Mouse (Mus musculus) frontal cortex, adult 2 months (tissue): ENCODE results near the gene Rpl7a. TPM values are rescaled to one million over a fixed set of nuclear protein-coding genes. Genes with fewer than 3 reads are reported as not detected.
A peak's percentile ranks its signal among the peaks of the same experiment; 100 is the strongest.

Experiments used
- DNase-seq, 2 experiments: peaks; one replicate each; pipeline ENCODE4 v3.0.0; 2022; ENCODE audit warnings: low spot score in 1 of 2; ENCODE audit errors: extremely low spot score in 1 of 2
- polyA plus RNA-seq: library from polyadenylated mRNA; depleted of rRNA; stranded (reverse); fragments of >200 nt; gene quantifications from 2 replicates; pipeline ENCODE4 v1.2.3, GENCODE M21; 2012

Rpl7a gene
- polyA plus RNA-seq, 1 experiment, result 705 TPM

- DNase-seq, result no peak
Measured at GRCm38 (mm10) chr2:26913416-26914147, 3.0 kb downstream of the Rpl7a start.

GRCm38 (mm10) chr2:26914148-26914941, 3.8 kb downstream of the Rpl7a start:
- DNase-seq, result no peak

GRCm38 (mm10) chr2:26915927-26916728, 5.6 kb downstream of the Rpl7a start, which contains the start of the genes Surf2 and Surf1:
Gene Surf2, plus strand, starts transcription at chr2:26916367.
Gene Surf1, minus strand, starts transcription at chr2:26916530.
- peak; percentile 81 to 88 for DNase-seq

- no peak for DNase-seq
Measured at GRCm38 (mm10) chr2:26916738-26917137, 6.2 kb downstream of the Rpl7a start.

GRCm38 (mm10) chr2:26919684-26920083, 9.1 kb downstream of the Rpl7a start:
- no peak for DNase-seq

GRCm38 (mm10) chr2:26920190-26920855, 9.8 kb downstream of the Rpl7a start:
- no peak for DNase-seq

- no peak for DNase-seq
Measured at GRCm38 (mm10) chr2:26921784-26922183, 11.2 kb downstream of the Rpl7a start.

- no peak for DNase-seq
Measured at GRCm38 (mm10) chr2:26927745-26928476, 17.3 kb downstream of the Rpl7a start.

GRCm38 (mm10) chr2:26930390-26930789, 19.8 kb downstream of the Rpl7a start:
- peak; percentile 55 to 88 for DNase-seq

- DNase-seq, result no peak
Measured at GRCm38 (mm10) chr2:26932473-26933303, 22.1 kb downstream of the Rpl7a start.

GRCm38 (mm10) chr2:26933304-26934055, 22.9 kb downstream of the Rpl7a start, which contains the start of the genes Surf4 and Stkld1:
Gene Surf4, minus strand, starts transcription at chr2:26933928.
Gene Stkld1, plus strand, starts transcription at chr2:26934047.
- peak; percentile 74 to 91 for DNase-seq

GRCm38 (mm10) chr2:26935286-26935685, 24.7 kb downstream of the Rpl7a start:
- no peak for DNase-seq

GRCm38 (mm10) chr2:26936425-26936824, 25.9 kb downstream of the Rpl7a start:
- no peak for DNase-seq

GRCm38 (mm10) chr2:26941539-26941938, 31.0 kb downstream of the Rpl7a start:
- no peak for DNase-seq

- DNase-seq, result no peak
Measured at GRCm38 (mm10) chr2:26943253-26943652, 32.7 kb downstream of the Rpl7a start.

GRCm38 (mm10) chr2:26950411-26950810, 39.8 kb downstream of the Rpl7a start:
- no peak for DNase-seq

GRCm38 (mm10) chr2:26951346-26951905, 40.9 kb downstream of the Rpl7a start:
- DNase-seq, result no peak

- DNase-seq, result no peak
Measured at GRCm38 (mm10) chr2:26952193-26952592, 41.6 kb downstream of the Rpl7a start.
